Mouse (Mus musculus) liver, adult 2 months (tissue): ENCODE results near the gene Jade1. TPM values are rescaled to one million over a fixed set of nuclear protein-coding genes. Genes with fewer than 3 reads are reported as not detected.

ENCODE experiments used
- DNase-seq: peaks from one replicate; pipeline ENCODE4 v3.0.0-alpha.2; 2011; ENCODE audit warnings: low read depth, low spot score; ENCODE audit errors: extremely low read depth
- H3K27ac ChIP-seq: fragments of 200-500 bp; replicated peaks from 2 replicates; pipeline ENCODE4 v1.5.1; 2012; ENCODE audit warnings: low read depth, mild to moderate bottlenecking, control low read depth, inconsistent platforms, low read length; ENCODE audit not compliant: insufficient read depth
- H3K27me3 ChIP-seq: fragments of 200-500 bp; 2 replicates; pipeline ENCODE4 v1.6.1; 2012; ENCODE audit warnings: mild to moderate bottlenecking, moderate library complexity, low read length, inconsistent platforms; ENCODE audit not compliant: control insufficient read depth, insufficient read depth
- H3K36me3 ChIP-seq: fragments of 200-500 bp; 2 replicates; pipeline ENCODE4 v1.6.1; 2012; ENCODE audit warnings: low read length, inconsistent platforms; ENCODE audit not compliant: control insufficient read depth, insufficient read depth
- H3K4me1 ChIP-seq: fragments of 200-500 bp; 2 replicates; pipeline ENCODE4 v1.6.1; 2011; ENCODE audit warnings: low read length; ENCODE audit not compliant: control insufficient read depth, insufficient read depth
- H3K4me3 ChIP-seq: fragments of 200-500 bp; 2 replicates; pipeline ENCODE4 v1.5.1; 2011; ENCODE audit warnings: low read depth, mild to moderate bottlenecking, control low read depth, low read length, moderate library complexity; ENCODE audit not compliant: insufficient read depth
- H3K79me2 ChIP-seq: fragments of 200-500 bp; 2 replicates; pipeline ENCODE4 v1.6.1; 2012; ENCODE audit warnings: inconsistent platforms, mild to moderate bottlenecking, low read length, moderate library complexity; ENCODE audit not compliant: control insufficient read depth, insufficient read depth
- H3K9ac ChIP-seq: fragments of 200-500 bp; 2 replicates; pipeline ENCODE4 v1.6.1; 2012; ENCODE audit warnings: low read depth, mild to moderate bottlenecking, control low read depth, inconsistent platforms, low read length
- CTCF ChIP-seq: fragments of 200-500 bp; IDR thresholded peaks from 2 replicates; pipeline ENCODE4 v1.5.1; 2011; ENCODE audit warnings: low read depth, low read length, control low read depth
- POLR2A ChIP-seq: fragments of 200-500 bp; IDR thresholded peaks from 2 replicates; pipeline ENCODE4 v1.6.1; 2011; ENCODE audit warnings: low read length, control low read depth; ENCODE audit not compliant: insufficient read depth; ENCODE audit errors: extremely low read depth
- WGBS: fragments of 180-500 bp; shearing (Covaris S2); methylation state at CpG from one replicate; pipeline ENCODE4 v1.1.7; 2018; 5-methylcytosine and 5-hydroxymethylcytosine counted together
- polyA plus RNA-seq: library from polyadenylated mRNA; depleted of rRNA; stranded (reverse); fragments of >200 nt; gene quantifications from 2 replicates; pipeline ENCODE4 v1.2.3, GENCODE M21; 2012
- total RNA-seq: library from RNA; depleted of rRNA; stranded (reverse); fragments of >200 nt; gene quantifications from 2 replicates; pipeline ENCODE4 v1.2.3, GENCODE M21; 2014

The Jade1 gene
- total and polyA plus RNA-seq, 2 experiments: 15.0 to 29.0 TPM

DNA sequence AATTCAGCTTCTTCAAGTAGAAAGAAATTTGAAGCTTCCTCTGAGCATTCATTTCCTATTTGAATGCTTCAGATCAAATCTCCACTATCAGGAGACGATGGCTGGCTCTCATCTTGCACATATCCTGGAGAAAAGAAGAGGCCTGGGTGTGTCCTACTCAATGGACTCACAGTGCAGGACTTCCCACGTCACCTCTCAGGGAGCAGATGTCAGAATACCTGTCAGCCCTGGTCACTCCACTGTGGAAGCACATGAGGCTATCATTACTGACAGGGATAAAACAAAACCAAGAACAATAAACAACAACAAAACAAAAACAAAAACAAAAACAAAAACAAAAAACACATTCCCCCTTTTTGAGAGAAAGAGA is 32.5 kb upstream of the Jade1 start:
- no peak overlapping the region for H3K4me3 ChIP-seq

DNA sequence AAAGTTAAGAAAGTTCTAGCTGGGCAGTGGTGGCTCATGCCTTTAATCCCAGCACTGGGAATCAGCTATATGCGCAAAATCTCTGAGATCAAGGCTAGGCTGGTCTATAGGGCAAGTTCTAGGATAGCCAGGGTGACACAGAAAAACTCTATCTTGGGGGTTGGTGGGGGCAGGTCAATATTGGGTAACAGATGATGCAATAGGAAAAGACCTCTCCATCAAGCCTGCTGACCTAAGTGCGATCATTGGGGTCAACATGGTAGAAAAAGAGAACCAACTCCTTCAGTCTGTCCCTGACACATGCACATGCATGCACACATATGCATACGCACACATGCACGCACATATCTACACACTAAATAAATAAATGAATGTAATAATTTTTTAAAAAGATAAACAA is 32.1 kb upstream of the Jade1 start:
- Histone ChIP-seq H3K79me2 (no peaks in the 10 kb centered on the region), H3K4me3 (no peak overlapping the region), H3K9ac (no peak overlapping the region), H3K27me3 (no peaks in the 10 kb centered on the region), H3K36me3 (no peaks in the 10 kb centered on the region), H3K27ac (no peak overlapping the region), H3K4me1 (peaks cover 3% of the 10 kb centered on the region; the same call in 1 of the 2 replicates)
- peak; percentile 14 for DNase-seq
- 86% methylated on average over 4 of the region's 4 CpGs for WGBS
- TF ChIP-seq CTCF (no peak), POLR2A (no peak)

More for the DNA sequence above, 32.5 kb upstream of the Jade1 start:
- no peak overlapping the region for H3K9ac ChIP-seq
- H3K27ac ChIP-seq: no peak overlapping the region
- H3K36me3 ChIP-seq: no peaks in the 10 kb centered on the region
- H3K27me3 ChIP-seq: no peaks in the 10 kb centered on the region
- 62% methylated on average over 2 of the region's 2 CpGs for WGBS
- TF ChIP-seq CTCF (no peak), POLR2A (no peak)
- no peaks in the 10 kb centered on the region for H3K79me2 ChIP-seq
- DNase-seq: no peak
- H3K4me1 ChIP-seq: peaks cover 3% of the 10 kb centered on the region; the same call in 1 of the 2 replicates

DNA sequence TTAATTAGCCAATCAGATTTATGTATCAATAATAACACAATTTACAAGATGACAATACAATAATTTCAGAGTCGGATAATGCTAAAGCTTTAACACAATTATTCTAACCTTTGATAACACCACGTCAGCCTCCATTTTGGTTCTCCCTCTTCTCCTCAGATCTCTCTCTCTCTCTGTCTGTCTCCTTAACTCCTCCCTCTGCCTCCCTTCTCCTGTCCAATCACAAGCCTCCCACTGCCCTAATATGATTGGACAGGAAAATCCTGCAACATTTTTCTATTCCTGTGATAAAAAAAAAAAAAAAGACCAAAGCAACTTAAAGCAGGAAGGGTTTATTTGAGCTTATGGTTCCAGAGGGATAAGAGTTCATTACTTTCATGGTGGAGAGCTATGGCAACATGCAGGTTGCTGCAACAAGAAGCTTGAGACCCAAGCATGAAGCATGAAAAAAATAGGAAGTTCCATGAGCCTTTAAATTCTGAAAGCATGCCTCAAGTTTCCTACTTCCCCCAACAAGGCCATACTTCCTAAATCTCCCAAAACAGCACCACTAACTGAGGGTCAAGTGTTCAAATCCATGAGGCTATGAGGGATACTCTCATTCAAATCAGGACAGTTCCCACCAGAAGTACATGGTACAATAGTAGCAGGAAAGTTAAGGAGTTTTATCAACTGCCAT is 27.1 kb upstream of the Jade1 start:
- 100% methylated on average over 2 of the region's 2 CpGs for WGBS
- no peak for TF ChIP-seq CTCF
- TF ChIP-seq POLR2A: no peak
- no peak overlapping the region for H3K9ac ChIP-seq

DNA sequence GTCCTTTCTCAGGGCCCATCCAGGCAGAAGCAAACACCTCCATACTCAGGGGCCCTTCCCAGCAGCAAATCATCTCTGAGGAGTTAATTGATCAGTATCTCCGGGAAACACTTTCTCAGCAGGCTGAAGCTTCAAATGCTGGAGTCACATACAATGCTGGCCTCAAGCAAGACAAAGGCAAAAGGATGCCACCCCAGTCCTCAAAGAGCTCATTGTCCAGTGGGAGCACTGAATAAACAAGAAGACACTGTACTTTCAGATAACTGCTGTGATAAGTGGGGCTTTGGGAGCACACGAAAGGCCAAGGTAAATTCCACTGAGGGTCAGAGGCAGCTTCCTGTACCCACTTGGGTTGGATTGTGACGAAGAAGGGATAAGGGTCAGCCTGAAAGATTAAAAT is 25.4 kb upstream of the Jade1 start:
- H3K27ac ChIP-seq: no peak overlapping the region
- no peak overlapping the region for H3K9ac ChIP-seq
- 68% methylated on average over 3 of the region's 3 CpGs for WGBS
- H3K4me3 ChIP-seq: no peak overlapping the region
- peaks cover 2% of the 10 kb centered on the region; the same call in 1 of the 2 replicates for H3K4me1 ChIP-seq
- TF ChIP-seq POLR2A (no peak), CTCF (no peak)
- no peak for DNase-seq
- H3K36me3 ChIP-seq: no peaks in the 10 kb centered on the region
- no peaks in the 10 kb centered on the region for H3K79me2 ChIP-seq
- H3K27me3 ChIP-seq: no peaks in the 10 kb centered on the region

More for the DNA sequence above, 27.1 kb upstream of the Jade1 start:
- DNase-seq: no peak
- no peaks in the 10 kb centered on the region for H3K36me3 ChIP-seq
- H3K4me3 ChIP-seq: no peak overlapping the region
- no peak overlapping the region for H3K27ac ChIP-seq
- no peaks in the 10 kb centered on the region for H3K27me3 ChIP-seq
- no peaks in the 10 kb centered on the region for H3K79me2 ChIP-seq
- H3K4me1 ChIP-seq: peaks cover 2% of the 10 kb centered on the region; the same call in 1 of the 2 replicates

DNA sequence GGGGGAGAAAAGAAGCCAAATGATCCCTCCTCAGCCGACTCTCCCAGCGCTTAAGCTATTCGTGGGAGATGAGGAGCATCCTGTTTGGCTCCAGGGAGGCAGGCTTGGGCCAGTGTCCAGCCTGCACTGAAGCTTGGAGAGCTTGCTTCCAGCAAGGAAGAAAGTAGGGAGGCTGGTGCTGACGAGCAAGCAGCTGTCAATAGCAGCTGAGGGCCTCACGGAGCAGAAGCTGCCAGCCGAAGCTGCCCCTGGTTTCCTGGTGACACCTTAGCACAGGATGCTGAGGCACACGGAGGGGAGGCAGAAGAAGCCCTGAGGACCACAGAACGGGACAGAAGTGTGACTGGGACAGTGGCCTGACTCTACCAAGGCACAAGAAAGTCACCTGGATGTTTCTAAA is 24.0 kb upstream of the Jade1 start:
- no peak for DNase-seq
- H3K9ac ChIP-seq: no peak overlapping the region
- H3K27me3 ChIP-seq: no peaks in the 10 kb centered on the region
- TF ChIP-seq CTCF: no peak
- no peak for TF ChIP-seq POLR2A
- H3K79me2 ChIP-seq: no peaks in the 10 kb centered on the region
- H3K4me1 ChIP-seq: peaks cover 2% of the 10 kb centered on the region; the same call in 1 of the 2 replicates
- WGBS: 42% methylated on average over 8 of the region's 8 CpGs
- H3K27ac ChIP-seq: no peak overlapping the region
- H3K4me3 ChIP-seq: no peak overlapping the region
- no peaks in the 10 kb centered on the region for H3K36me3 ChIP-seq

DNA sequence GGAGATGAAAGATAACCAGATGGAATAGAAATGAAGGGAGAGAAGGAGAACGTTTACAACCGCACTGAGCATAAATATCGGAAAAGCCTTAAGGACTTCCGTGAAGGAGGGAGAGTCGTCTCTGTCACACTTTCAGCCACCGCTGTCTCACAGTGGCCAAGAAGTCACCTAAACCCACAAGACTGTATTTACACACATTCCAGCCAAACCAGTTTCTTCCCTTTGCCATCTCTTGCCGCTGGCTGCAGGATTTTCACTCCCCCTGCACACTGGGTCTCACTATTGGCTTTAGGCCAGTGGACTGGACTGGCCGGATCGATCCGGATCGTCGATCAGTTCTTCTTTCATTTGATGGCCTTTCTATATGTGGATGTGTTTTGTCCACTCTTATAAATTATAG is 23.4 kb upstream of the Jade1 start:
- Histone ChIP-seq H3K79me2 (no peaks in the 10 kb centered on the region), H3K36me3 (no peaks in the 10 kb centered on the region), H3K4me1 (peaks cover 2% of the 10 kb centered on the region; the same call in 1 of the 2 replicates), H3K9ac (no peak overlapping the region), H3K27me3 (no peaks in the 10 kb centered on the region), H3K27ac (no peak overlapping the region), H3K4me3 (no peak overlapping the region)
- no peak for TF ChIP-seq POLR2A
- no peak for TF ChIP-seq CTCF
- DNase-seq: no peak
- WGBS: 40% methylated on average over 12 of the region's 12 CpGs
